Mouse (Mus musculus) small intestine, adult 2 months (tissue): ENCODE measurements around the gene Arf5.

Experiments used
- CTCF ChIP-seq: fragments of 200-500 bp; IDR thresholded peaks from 2 replicates; pipeline ENCODE4 v1.5.1; 2012; ENCODE audit warnings: low read depth, mild to moderate bottlenecking, control low read depth, inconsistent platforms, low read length, moderate library complexity, mixed read lengths; ENCODE audit not compliant: insufficient replicate concordance, insufficient read length; ENCODE audit errors: extremely low read depth
- POLR2A ChIP-seq: fragments of 200-500 bp; IDR thresholded peaks from 2 replicates; pipeline ENCODE4 v1.6.1; 2012; ENCODE audit warnings: low read depth, mild to moderate bottlenecking, control low read depth, inconsistent platforms, low read length, moderate library complexity

- TF ChIP-seq CTCF = no peak
- no peak for TF ChIP-seq POLR2A
Measured at GRCm38 (mm10) chr6:28450481-28450880, 27.1 kb downstream of the Arf5 start.
